In genomic region chr14:120355040-120355741, GRCm38 (mm10) we compare ENCODE assay signal across 7 mouse cellular contexts.
DNase-seq lines count a peak whose midpoint lies in the region; ATAC-seq lines count a peak whose summit lies in the region.

No protein-coding gene starts in this region.

- peaks cover 23% of the 10 kb centered on the region for H3K4me1 ChIP-seq in forebrain, embryonic 13.5 days
- peaks cover 38% of the 10 kb centered on the region for H3K4me1 ChIP-seq in intestine, embryonic 14.5 days (replicated peaks; ENCODE audit: control insufficient read depth, insufficient read depth, low read length)
- H3K4me1 ChIP-seq in limb, embryonic 15.5 days = peaks cover 47% of the 10 kb centered on the region
- peaks cover 14% of the 10 kb centered on the region for H3K4me1 ChIP-seq in midbrain, embryonic 14.5 days (ENCODE audit: control insufficient read depth, insufficient read depth, low read length)

- peak; percentile 94 for ATAC-seq in forebrain, embryonic 13.5 days
- peak; percentile 75 for ATAC-seq in intestine, embryonic 14.5 days (replicated peaks; ENCODE audit: low FRiP score, low TSS enrichment, low read depth)
- ATAC-seq in limb, embryonic 15.5 days (ENCODE audit: insufficient number of reproducible peaks, low FRiP score, low TSS enrichment, low read depth) = peak; percentile 75
- peak; percentile 85 for ATAC-seq in midbrain, embryonic 14.5 days (ENCODE audit: low FRiP score, low TSS enrichment)

- peak; percentile 96 for DNase-seq in R1 (ENCODE audit: low read depth, low spot score)
- DNase-seq in brain, adult 2 months (ENCODE audit: low read depth, low spot score) = peak; percentile 66
- DNase-seq in intestine, embryonic 14.5 days (ENCODE audit: low spot score) = peak; percentile 68
- peak; percentile 84 for DNase-seq in midbrain, embryonic 14.5 days
- no peak for DNase-seq in gastrocnemius, postnatal 36 days

- H3K4me3 ChIP-seq in forebrain, embryonic 13.5 days = no peak overlapping the region
- no peak overlapping the region for H3K4me3 ChIP-seq in intestine, embryonic 14.5 days (ENCODE audit: low read depth, low read length)
- H3K4me3 ChIP-seq in limb, embryonic 15.5 days = 0 out of 2 replicates have a peak overlapping the region, but pooled peaks have one; percentile 1
- no peak overlapping the region for H3K4me3 ChIP-seq in midbrain, embryonic 14.5 days (replicated peaks; ENCODE audit: low read depth, low read length)

- H3K4me2 ChIP-seq in forebrain, embryonic 13.5 days = peak overlapping the region; percentile 40
- H3K4me2 ChIP-seq in intestine, embryonic 14.5 days (ENCODE audit: low read length) = peak overlapping the region; percentile 16
- peak overlapping the region; percentile 34 for H3K4me2 ChIP-seq in limb, embryonic 15.5 days
- H3K4me2 ChIP-seq in midbrain, embryonic 14.5 days (ENCODE audit: low read length) = peak overlapping the region; percentile 29

- H3K36me3 ChIP-seq in forebrain, embryonic 13.5 days (ENCODE audit: poor library complexity, severe bottlenecking) = no peaks in the 10 kb centered on the region
- H3K36me3 ChIP-seq in intestine, embryonic 14.5 days (ENCODE audit: control insufficient read depth, insufficient read depth, low read length) = no peaks in the 10 kb centered on the region
- peaks cover 12% of the 10 kb centered on the region for H3K36me3 ChIP-seq in limb, embryonic 15.5 days
- no peaks in the 10 kb centered on the region for H3K36me3 ChIP-seq in midbrain, embryonic 14.5 days (ENCODE audit: control insufficient read depth, insufficient read depth, low read length)

- H3K27ac ChIP-seq in forebrain, embryonic 13.5 days = peak overlapping the region; percentile 49
- peak overlapping the region; percentile 62 for H3K27ac ChIP-seq in intestine, embryonic 14.5 days (ENCODE audit: low read depth)
- H3K27ac ChIP-seq in limb, embryonic 15.5 days = peak overlapping the region; percentile 90
- peak overlapping the region; percentile 49; the same call in 1 of the 2 replicates for H3K27ac ChIP-seq in midbrain, embryonic 14.5 days (replicated peaks; ENCODE audit: low read depth, low read length)

- H3K27me3 ChIP-seq in forebrain, embryonic 13.5 days = no peaks in the 10 kb centered on the region
- no peaks in the 10 kb centered on the region for H3K27me3 ChIP-seq in intestine, embryonic 14.5 days (replicated peaks; ENCODE audit: control insufficient read depth, insufficient read depth, low read length)
- H3K27me3 ChIP-seq in limb, embryonic 15.5 days = no peaks in the 10 kb centered on the region
- no peaks in the 10 kb centered on the region for H3K27me3 ChIP-seq in midbrain, embryonic 14.5 days (ENCODE audit: control insufficient read depth, insufficient read depth, low read length)

- intact Hi-C loops in gastrocnemius, postnatal 36 days (cut with DNase I) = no loop called here

- 5% methylated on average over 14 of the region's 14 CpGs for WGBS in forebrain, embryonic 13.5 days
- 24% methylated on average over 14 of the region's 14 CpGs for WGBS in intestine, embryonic 14.5 days
- 17% methylated on average over 14 of the region's 14 CpGs for WGBS in limb, embryonic 15.5 days
- 7% methylated on average over 14 of the region's 14 CpGs for WGBS in midbrain, embryonic 14.5 days

- 0 out of 2 replicates have a peak, but pooled peaks cover 7% of the 10 kb centered on the region for H3K9me3 ChIP-seq in forebrain, embryonic 13.5 days (replicated peaks)
- no peaks in the 10 kb centered on the region for H3K9me3 ChIP-seq in intestine, embryonic 14.5 days (ENCODE audit: control insufficient read depth, low read length)
- H3K9me3 ChIP-seq in limb, embryonic 15.5 days = no peaks in the 10 kb centered on the region
- H3K9me3 ChIP-seq in midbrain, embryonic 14.5 days (ENCODE audit: control insufficient read depth, low read length) = no peaks in the 10 kb centered on the region

- H3K9ac ChIP-seq in forebrain, embryonic 13.5 days = peak overlapping the region; percentile 46; the same call in 1 of the 2 replicates
- H3K9ac ChIP-seq in intestine, embryonic 14.5 days (ENCODE audit: low read length) = no peak overlapping the region
- H3K9ac ChIP-seq in limb, embryonic 15.5 days = no peak overlapping the region
- H3K9ac ChIP-seq in midbrain, embryonic 14.5 days (replicated peaks; ENCODE audit: low read length) = peak overlapping the region; percentile 23; the same call in 1 of the 2 replicates

Comparison
In these comparisons a context has a peak if more than half of its experiments do, and no peak if none do; other contexts are left out.
1. DNase-seq: peak in R1 (single experiment), brain, adult 2 months (single experiment), intestine, embryonic 14.5 days (single experiment) and midbrain, embryonic 14.5 days (single experiment); none in gastrocnemius, postnatal 36 days (0 of 2).
2. H3K9ac ChIP-seq: peak in forebrain, embryonic 13.5 days (single experiment) and midbrain, embryonic 14.5 days (single experiment); none in intestine, embryonic 14.5 days (single experiment) and limb, embryonic 15.5 days (single experiment).
3. Peak in every context shown above with its lines, with median percentiles within 50 percentile points of each other: ATAC-seq, H3K27ac ChIP-seq and H3K4me2 ChIP-seq.